Mouse (Mus musculus) midbrain, embryonic 10.5 days (tissue): Measurements from ENCODE around the gene Gm10322. TPM values are rescaled to one million over a fixed set of nuclear protein-coding genes. Genes with fewer than 3 reads are reported as not detected.

Experiments used
- DNase-seq: peaks from one replicate; pipeline ENCODE4 v3.0.0-alpha.2; 2017; ENCODE audit warnings: low spot score
- H3K27ac ChIP-seq: fragments of 300-500 bp; sonication (generic); replicated peaks from 2 replicates; pipeline ENCODE4 v1.5.1; 2016; ENCODE audit warnings: mild to moderate bottlenecking
- H3K27me3 ChIP-seq: fragments of 300-500 bp; sonication (generic); 2 replicates; pipeline ENCODE4 v1.6.1; 2016; ENCODE audit warnings: low read depth, mild to moderate bottlenecking; ENCODE audit not compliant: poor library complexity, severe bottlenecking
- H3K36me3 ChIP-seq: fragments of 300-500 bp; sonication (generic); 2 replicates; pipeline ENCODE4 v1.6.1; 2016; ENCODE audit warnings: mild to moderate bottlenecking, moderate library complexity
- H3K4me1 ChIP-seq: fragments of 300-500 bp; sonication (generic); 2 replicates; pipeline ENCODE4 v1.6.1; 2016
- H3K4me3 ChIP-seq: fragments of 300-500 bp; sonication (generic); 2 replicates; pipeline ENCODE4 v1.5.1; 2016; ENCODE audit warnings: mild to moderate bottlenecking, moderate library complexity
- H3K9me3 ChIP-seq: fragments of 300-500 bp; sonication (generic); replicated peaks from 2 replicates; pipeline ENCODE4 v1.6.1; 2016; ENCODE audit warnings: mild to moderate bottlenecking
- WGBS: fragments of 180-500 bp; shearing (Covaris S2); methylation state at CpG from one replicate; pipeline ENCODE4 v1.1.7; 2016; 5-methylcytosine and 5-hydroxymethylcytosine counted together
- polyA plus RNA-seq: library from polyadenylated mRNA; unstranded; fragments of >200 nt; fragmentation: Nextera tagmentation; extraction: Ambion mirVana; gene quantifications from 2 replicates; pipeline ENCODE4 v1.2.1, GENCODE M21; 2016

The Gm10322 gene
- not detected in 2 replicates for polyA plus RNA-seq

DNA sequence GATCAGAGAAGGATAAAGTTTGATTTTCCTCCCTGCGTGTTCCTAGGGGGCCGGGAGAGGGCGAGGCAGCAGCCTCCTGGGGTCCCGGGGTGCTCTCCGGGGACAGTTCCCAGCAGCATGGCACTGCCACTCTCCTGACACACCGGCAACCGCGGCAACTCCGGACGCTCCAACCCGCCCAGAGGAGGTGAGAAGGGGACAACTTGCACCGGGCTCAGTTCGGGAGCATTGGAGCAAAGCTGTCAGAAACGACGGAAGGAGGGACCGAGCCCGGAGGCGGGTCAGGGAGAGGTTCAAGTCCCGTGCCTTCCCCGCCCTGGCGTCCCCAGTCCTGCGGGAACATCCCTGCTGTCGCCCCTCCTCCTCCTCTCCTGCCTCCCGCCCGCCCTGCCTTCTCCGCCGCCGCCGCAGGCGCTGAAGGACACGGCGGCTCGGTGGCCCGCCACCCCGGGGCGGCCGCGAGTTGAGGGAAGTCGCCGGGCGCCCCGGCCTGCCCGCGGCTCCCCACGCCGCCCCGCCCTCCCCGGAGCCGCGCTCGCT is at the start of gene Gm10322:
TSS of gene Gm10322 (plus strand) at position 83 of the 540 bp plus-strand sequence.
- H3K27ac ChIP-seq: peak within 1 kb of the TSS; percentile 94
- peaks cover 28% of the 10 kb centered on the region for H3K4me1 ChIP-seq
- DNase-seq: peak; percentile 76
- no peaks in the 10 kb centered on the region for H3K9me3 ChIP-seq
- H3K4me3 ChIP-seq: peak within 1 kb of the TSS; percentile 91
- H3K36me3 ChIP-seq: no peaks in the 10 kb centered on the region
- whole genome bisulfite sequencing: 0% methylated on average over 45 of the region's 51 CpGs
- H3K27me3 ChIP-seq: 0 out of 2 replicates have a peak, but pooled peaks cover 9% of the 10 kb centered on the region

DNA sequence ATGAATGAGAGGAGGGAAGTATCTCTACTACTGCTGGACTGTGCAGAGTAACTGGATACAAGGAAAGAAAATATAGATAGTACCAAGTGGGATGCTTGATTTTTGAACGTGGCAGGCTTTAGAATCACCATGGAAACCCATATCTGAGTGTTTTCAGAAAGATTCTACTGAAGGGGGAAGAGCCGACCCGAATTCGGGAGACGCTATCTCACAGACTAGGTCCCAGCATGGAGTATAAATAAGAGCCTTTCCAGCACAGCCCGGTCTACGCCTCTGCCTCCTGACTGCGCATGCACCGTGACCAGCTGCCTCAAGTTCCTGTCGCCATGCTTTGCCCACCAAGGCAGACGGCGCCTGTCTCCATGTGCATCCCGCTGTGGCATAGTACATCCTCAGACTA is 48.9 kb upstream of the Gm10322 start:
- H3K4me1 ChIP-seq: peaks cover 5% of the 10 kb centered on the region
- H3K27me3 ChIP-seq: no peaks in the 10 kb centered on the region
- DNase-seq: no peak
- H3K27ac ChIP-seq: no peak overlapping the region
- H3K4me3 ChIP-seq: no peak overlapping the region
- no peaks in the 10 kb centered on the region for H3K9me3 ChIP-seq
- H3K36me3 ChIP-seq: no peaks in the 10 kb centered on the region
- WGBS: 93% methylated on average over 13 of the region's 13 CpGs

DNA sequence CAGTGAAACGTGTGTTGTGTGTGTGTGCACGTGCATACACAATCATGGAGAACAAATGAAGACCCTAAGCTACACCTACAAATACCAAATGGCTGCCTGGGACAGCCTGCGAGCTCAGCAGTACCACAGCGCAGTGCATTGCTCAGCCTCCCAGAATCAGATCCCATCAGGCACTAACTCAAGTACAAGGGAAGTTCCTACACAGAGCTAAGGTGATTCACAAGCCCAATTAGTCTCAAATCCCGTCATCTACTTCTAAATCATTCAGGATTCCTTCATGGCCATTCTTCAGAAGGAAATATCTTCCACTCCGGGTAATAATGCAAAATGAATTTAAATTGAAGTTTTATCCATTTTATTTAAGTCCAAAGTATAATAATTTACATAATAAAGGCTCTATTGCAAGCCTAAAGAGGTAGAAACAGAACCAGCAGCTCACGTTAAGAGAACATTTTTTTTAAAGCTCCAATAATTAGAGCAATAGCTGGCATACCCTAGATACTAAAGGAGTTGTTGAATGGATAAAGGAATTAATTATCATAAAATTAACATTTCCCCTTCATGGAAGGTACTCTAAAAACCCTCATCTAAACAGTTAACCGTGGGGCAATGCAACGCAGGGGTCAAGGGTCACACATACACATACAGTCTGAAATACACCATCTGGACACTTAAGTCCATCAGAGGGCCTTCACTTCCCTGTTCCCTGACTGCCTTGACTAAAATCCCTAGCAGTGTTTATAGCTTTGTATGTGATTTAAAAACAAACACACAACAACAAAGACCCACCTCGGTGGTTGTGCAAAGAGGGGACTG is 47.0 kb upstream of the Gm10322 start:
- no peak for DNase-seq
- no peak overlapping the region for H3K27ac ChIP-seq
- peaks cover 5% of the 10 kb centered on the region for H3K4me1 ChIP-seq
- H3K27me3 ChIP-seq: no peaks in the 10 kb centered on the region
- WGBS: 81% methylated on average over 10 of the region's 10 CpGs
- H3K9me3 ChIP-seq: peaks cover 18% of the 10 kb centered on the region; the same call in 1 of the 2 replicates
- 0 out of 2 replicates have a peak, but pooled peaks cover 5% of the 10 kb centered on the region for H3K36me3 ChIP-seq
- H3K4me3 ChIP-seq: no peak overlapping the region

GRCm38 (mm10) chr10:59569481-59569869 is 46.4 kb upstream of the Gm10322 start:
- peaks cover 5% of the 10 kb centered on the region for H3K4me1 ChIP-seq
- H3K27me3 ChIP-seq: no peaks in the 10 kb centered on the region
- H3K9me3 ChIP-seq: peaks cover 21% of the 10 kb centered on the region; the same call in 1 of the 2 replicates
- no peak for DNase-seq
- 90% methylated on average over 1 of the region's 1 CpGs for WGBS
- H3K4me3 ChIP-seq: no peak overlapping the region
- H3K27ac ChIP-seq: no peak overlapping the region
- 0 out of 2 replicates have a peak, but pooled peaks cover 8% of the 10 kb centered on the region for H3K36me3 ChIP-seq

GRCm38 (mm10) chr10:59570360-59570759 is 45.5 kb upstream of the Gm10322 start:
- DNase-seq: no peak
- Histone ChIP-seq H3K4me1 (peaks cover 5% of the 10 kb centered on the region), H3K27ac (no peak overlapping the region), H3K27me3 (no peaks in the 10 kb centered on the region), H3K9me3 (peaks cover 21% of the 10 kb centered on the region; the same call in 1 of the 2 replicates), H3K36me3 (0 out of 2 replicates have a peak, but pooled peaks cover 8% of the 10 kb centered on the region), H3K4me3 (no peak overlapping the region)
- 89% methylated on average over 6 of the region's 6 CpGs for WGBS

GRCm38 (mm10) chr10:59570780-59571179 is 45.1 kb upstream of the Gm10322 start:
- WGBS: 78% methylated on average over 2 of the region's 2 CpGs
- H3K4me3 ChIP-seq: no peak overlapping the region
- H3K27me3 ChIP-seq: no peaks in the 10 kb centered on the region
- H3K4me1 ChIP-seq: peaks cover 5% of the 10 kb centered on the region
- H3K9me3 ChIP-seq: peaks cover 21% of the 10 kb centered on the region; the same call in 1 of the 2 replicates
- 0 out of 2 replicates have a peak, but pooled peaks cover 8% of the 10 kb centered on the region for H3K36me3 ChIP-seq
- H3K27ac ChIP-seq: no peak overlapping the region
- no peak for DNase-seq

- Histone ChIP-seq H3K4me1 (peaks cover 5% of the 10 kb centered on the region), H3K27me3 (no peaks in the 10 kb centered on the region), H3K36me3 (0 out of 2 replicates have a peak, but pooled peaks cover 8% of the 10 kb centered on the region), H3K4me3 (no peak overlapping the region), H3K27ac (no peak overlapping the region), H3K9me3 (peaks cover 21% of the 10 kb centered on the region; the same call in 1 of the 2 replicates)
- no peak for DNase-seq
- 85% methylated on average over 4 of the region's 4 CpGs for WGBS
These were observed 44.6 kb upstream of the Gm10322 start for GRCm38 (mm10) chr10:59571273-59571672.

- WGBS: 92% methylated on average over 5 of the region's 5 CpGs
- no peaks in the 10 kb centered on the region for H3K27me3 ChIP-seq
- no peak overlapping the region for H3K4me3 ChIP-seq
- H3K9me3 ChIP-seq: peaks cover 21% of the 10 kb centered on the region; the same call in 1 of the 2 replicates
- DNase-seq: no peak
- H3K27ac ChIP-seq: no peak overlapping the region
- 0 out of 2 replicates have a peak, but pooled peaks cover 8% of the 10 kb centered on the region for H3K36me3 ChIP-seq
- H3K4me1 ChIP-seq: peaks cover 8% of the 10 kb centered on the region
These were observed 43.9 kb upstream of the Gm10322 start for GRCm38 (mm10) chr10:59571964-59572363.

- DNase-seq: no peak
- Histone ChIP-seq H3K27me3 (no peaks in the 10 kb centered on the region), H3K9me3 (peaks cover 21% of the 10 kb centered on the region; the same call in 1 of the 2 replicates), H3K27ac (no peak overlapping the region), H3K36me3 (0 out of 2 replicates have a peak, but pooled peaks cover 8% of the 10 kb centered on the region), H3K4me3 (no peak overlapping the region), H3K4me1 (peaks cover 19% of the 10 kb centered on the region)
- 66% methylated on average over 5 of the region's 5 CpGs for WGBS
These were observed 39.6 kb upstream of the Gm10322 start for GRCm38 (mm10) chr10:59576305-59576704.

DNA sequence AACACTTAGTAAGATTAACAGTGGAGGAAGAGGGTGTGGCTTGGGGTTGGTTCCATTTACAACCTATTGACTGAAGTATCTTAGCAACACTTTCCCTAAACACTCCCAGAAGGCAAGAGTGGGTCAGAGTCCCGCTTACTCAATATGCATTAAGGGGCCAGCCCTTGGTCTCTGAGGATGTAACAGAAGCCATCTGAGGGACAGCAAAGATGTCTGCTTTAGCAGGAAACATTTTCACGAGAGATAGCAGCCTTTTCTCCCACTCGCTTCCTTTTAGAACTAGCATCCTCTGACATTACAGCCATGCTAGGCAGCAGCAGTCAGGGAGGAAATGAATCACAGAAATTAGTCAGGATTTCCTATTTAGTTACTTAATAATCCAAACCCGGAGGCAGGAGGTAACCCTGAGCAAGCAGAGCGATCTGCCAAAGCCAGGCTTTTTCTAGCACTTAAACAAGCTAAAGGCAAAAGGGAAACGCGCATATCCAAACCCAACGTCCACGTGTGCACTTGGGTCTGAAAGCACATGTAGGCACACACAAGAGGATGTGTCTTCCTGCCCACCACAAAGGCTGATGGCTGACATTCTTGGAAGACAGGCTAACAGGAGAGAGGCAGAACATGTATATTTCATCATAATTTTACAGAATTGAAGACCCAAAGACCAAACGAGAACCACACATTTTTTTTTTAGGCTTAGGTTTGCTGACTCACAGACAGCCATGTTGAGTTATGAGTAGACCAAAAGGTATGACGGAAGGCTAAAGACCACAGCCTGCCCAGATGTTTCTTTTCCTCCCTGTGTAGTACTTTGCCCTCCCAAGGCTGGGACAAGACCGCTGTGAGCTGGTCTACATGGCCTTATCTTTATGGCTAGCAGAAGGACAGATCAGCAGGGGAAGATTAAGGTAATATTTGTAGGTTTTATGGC is 37.7 kb upstream of the Gm10322 start:
- Histone ChIP-seq H3K27me3 (no peaks in the 10 kb centered on the region), H3K4me1 (peaks cover 24% of the 10 kb centered on the region), H3K4me3 (no peak overlapping the region), H3K36me3 (0 out of 2 replicates have a peak, but pooled peaks cover 9% of the 10 kb centered on the region), H3K9me3 (peaks cover 11% of the 10 kb centered on the region; the same call in 1 of the 2 replicates), H3K27ac (peak overlapping the region; percentile 4)
- WGBS: 78% methylated on average over 12 of the region's 12 CpGs
- peak; percentile 19 for DNase-seq

DNA sequence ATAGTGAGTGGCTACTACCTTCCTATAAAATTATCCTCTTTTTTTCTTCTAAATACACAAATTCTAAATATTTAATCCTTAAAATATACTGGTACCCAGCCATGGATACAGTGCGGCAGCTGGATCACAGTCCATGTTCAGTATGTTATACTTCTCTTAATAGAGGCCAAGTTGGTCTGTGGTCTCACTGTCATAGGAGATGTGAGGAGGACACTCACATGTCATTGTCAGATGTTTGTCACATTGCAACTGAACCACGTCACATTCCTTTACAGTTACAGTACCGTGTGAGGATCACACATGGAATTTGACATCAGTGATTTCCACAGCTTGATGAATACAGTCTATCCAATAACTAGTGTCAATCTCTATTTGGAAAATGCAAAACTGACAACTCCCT is 36.2 kb upstream of the Gm10322 start:
- no peaks in the 10 kb centered on the region; the same call in 1 of the 2 replicates for H3K9me3 ChIP-seq
- 0 out of 2 replicates have a peak, but pooled peaks cover 7% of the 10 kb centered on the region for H3K36me3 ChIP-seq
- H3K4me1 ChIP-seq: peaks cover 24% of the 10 kb centered on the region
- WGBS: 93% methylated on average over 3 of the region's 3 CpGs
- H3K27me3 ChIP-seq: no peaks in the 10 kb centered on the region
- no peak overlapping the region for H3K27ac ChIP-seq
- no peak for DNase-seq
- H3K4me3 ChIP-seq: no peak overlapping the region

DNA sequence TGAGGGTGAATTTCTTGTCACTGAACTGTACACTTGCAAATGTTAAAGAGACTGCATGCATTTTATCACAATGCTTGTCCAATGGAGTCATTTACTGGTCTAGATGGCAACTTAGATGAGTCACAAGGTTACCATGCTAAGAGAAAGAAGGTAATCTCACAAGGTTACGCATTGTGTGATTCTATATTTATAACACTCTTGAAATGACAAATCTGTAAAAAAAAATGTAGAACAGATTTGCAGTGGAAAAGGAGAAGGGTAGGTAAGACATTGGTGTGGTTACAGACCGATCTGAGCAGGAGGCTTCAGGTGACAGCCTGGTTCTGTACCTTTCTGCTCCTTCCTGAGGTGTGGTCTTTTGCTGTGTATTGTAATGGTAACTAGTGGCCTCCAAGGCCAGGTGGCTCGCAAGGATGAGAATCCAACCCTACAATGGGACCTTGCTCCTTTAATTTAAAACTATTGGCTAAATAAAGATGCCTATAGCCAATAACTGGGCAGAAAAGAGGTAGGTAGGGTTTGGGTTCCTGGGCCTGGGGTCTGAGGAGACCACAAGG is 35.2 kb upstream of the Gm10322 start:
- 0 out of 2 replicates have a peak, but pooled peaks cover 7% of the 10 kb centered on the region for H3K36me3 ChIP-seq
- H3K4me3 ChIP-seq: no peak overlapping the region
- peaks cover 24% of the 10 kb centered on the region for H3K4me1 ChIP-seq
- 85% methylated on average over 3 of the region's 3 CpGs for WGBS
- no peak for DNase-seq
- H3K27ac ChIP-seq: no peak overlapping the region
- H3K9me3 ChIP-seq: no peaks in the 10 kb centered on the region
- H3K27me3 ChIP-seq: no peaks in the 10 kb centered on the region
